Mouse (Mus musculus) cerebellum, adult 2 months (tissue): ENCODE data around the gene Igsf11.

Experiments used
- CTCF ChIP-seq: fragments of 200-500 bp; IDR thresholded peaks from 2 replicates; pipeline ENCODE4 v1.5.1; 2011; ENCODE audit warnings: low read depth, mild to moderate bottlenecking, control low read depth, low read length, moderate library complexity, borderline replicate concordance; ENCODE audit not compliant: insufficient read depth
- POLR2A ChIP-seq: fragments of 200-500 bp; IDR thresholded peaks from 2 replicates; pipeline ENCODE4 v1.6.1; 2011; ENCODE audit warnings: low read length, control low read depth, borderline replicate concordance; ENCODE audit not compliant: insufficient read depth

- no peak for TF ChIP-seq POLR2A
- no peak for TF ChIP-seq CTCF
Measured at GRCm38 (mm10) chr16:38900024-38900423, 7.6 kb downstream of the Igsf11 start.
